Mouse (Mus musculus): Measurements from ENCODE around the gene Pmch. TPM values are rescaled to one million over a fixed set of nuclear protein-coding genes. Genes with fewer than 3 reads are reported as not detected.
A peak's percentile ranks its signal among the peaks of the same experiment; 100 is the strongest.

The Pmch gene
- polyA plus RNA-seq, 1 experiment, result 0.50 TPM

- TF ChIP-seq CTCF (IDR thresholded peaks at IDR 0.05; ENCODE audit: extremely low read depth, insufficient read depth, low read length) (no peak), POLR2A (IDR thresholded peaks at IDR 0.05; ENCODE audit: extremely low read depth, insufficient read depth, low read length) (no peak)
- Histone ChIP-seq H3K4me3 (ENCODE audit: insufficient read depth, low read length) (no peak overlapping the region), H3K27ac (ENCODE audit: insufficient read depth, low read length) (no peak overlapping the region), H3K4me1 (ENCODE audit: control insufficient read depth, insufficient read depth, low read length) (no peaks in the 10 kb centered on the region)
Observed at GRCm38 (mm10) chr10:88113290-88113689, 22.4 kb downstream of the Pmch start.

- no peaks in the 10 kb centered on the region for H3K4me1 ChIP-seq (ENCODE audit: control insufficient read depth, insufficient read depth, low read length)
- H3K4me3 ChIP-seq (ENCODE audit: insufficient read depth, low read length), result no peak overlapping the region
- no peak overlapping the region for H3K27ac ChIP-seq (ENCODE audit: insufficient read depth, low read length)
- TF ChIP-seq POLR2A (IDR thresholded peaks at IDR 0.05; ENCODE audit: extremely low read depth, insufficient read depth, low read length) (no peak), CTCF (IDR thresholded peaks at IDR 0.05; ENCODE audit: extremely low read depth, insufficient read depth, low read length) (peak; percentile 29; the same call in 1 of the 2 replicates)
Observed at GRCm38 (mm10) chr10:88119721-88120120, 28.8 kb downstream of the Pmch start.

GRCm38 (mm10) chr10:88135630-88136029, 44.8 kb downstream of the Pmch start:
- no peak overlapping the region for H3K4me3 ChIP-seq (ENCODE audit: insufficient read depth, low read length)
- no peak for TF ChIP-seq POLR2A (IDR thresholded peaks at IDR 0.05; ENCODE audit: extremely low read depth, insufficient read depth, low read length)
- TF ChIP-seq CTCF (IDR thresholded peaks at IDR 0.05; ENCODE audit: extremely low read depth, insufficient read depth, low read length), result no peak
- H3K27ac ChIP-seq (ENCODE audit: insufficient read depth, low read length), result no peak overlapping the region
- no peaks in the 10 kb centered on the region for H3K4me1 ChIP-seq (ENCODE audit: control insufficient read depth, insufficient read depth, low read length)

Other genes starting within 250 kb of the Pmch start
- gene Igf1, start 232.8 kb upstream of the Pmch start, polyA plus RNA-seq (2012; rRNA removed), result 4.3 and 5.0 TPM in 2 replicates
- 0.19 and 0.58 TPM in 2 replicates for gene Parpbp, start 55.9 kb downstream of the Pmch start, polyA plus RNA-seq (2012; rRNA removed)
- 7.4 and 7.8 TPM in 2 replicates for gene Nup37, start 55.9 kb downstream of the Pmch start, polyA plus RNA-seq (2012; rRNA removed)
- gene Washc3, start 110.0 kb downstream of the Pmch start, polyA plus RNA-seq (2012; rRNA removed), result 23.8 and 24.2 TPM in 2 replicates

Measured in cortical plate, adult 2 months (tissue).